Mouse (Mus musculus): ENCODE measurements around the gene Trim41. TPM values are rescaled to one million over a fixed set of nuclear protein-coding genes. Genes with fewer than 3 reads are reported as not detected.

Trim41 gene
- total RNA-seq, 2 experiments from 2014 or later, result 53.6 to 54.3 TPM

Other genes starting within 250 kb of the Trim41 start
- gene Rack1, start 17.0 kb downstream of the Trim41 start, total RNA-seq (2021), result 100 to 1,000 TPM; 486 to 572 TPM
- 10 to 100 TPM in 1 of 2 experiments, 1 to 10 TPM in 1; 9.4 to 12.4 TPM for gene Trim7, start 8.8 kb upstream of the Trim41 start, total RNA-seq (2021)
- gene Gm12184, start 9.3 kb upstream of the Trim41 start, total RNA-seq (2021), result 1 to 10 TPM in 1 of 2 experiments, under 1 TPM in 1; 0.89 to 2.4 TPM
- 1 to 10 TPM; 1.4 TPM for gene Irgm1, start 54.3 kb upstream of the Trim41 start, total RNA-seq (2021)
- under 1 TPM in 1 of 2 experiments, not detected in 1; 0.22 TPM for gene Gm5431, start 84.9 kb upstream of the Trim41 start, total RNA-seq (2021)
- gene Psme2b, start 128.8 kb upstream of the Trim41 start, total RNA-seq (2021), result 1 to 10 TPM in 1 of 2 experiments, under 1 TPM in 1; 0.60 to 1.0 TPM
- gene Olfr56, start 161.5 kb upstream of the Trim41 start, total RNA-seq (2021), result not detected
- under 1 TPM; 0.20 to 0.46 TPM for gene 9930111J21Rik1, start 162.0 kb upstream of the Trim41 start, total RNA-seq (2021)
- gene Gm12185, start 174.9 kb upstream of the Trim41 start, total RNA-seq (2021), result under 1 TPM; 0.06 to 0.10 TPM
- not detected for gene Tgtp1, start 176.8 kb upstream of the Trim41 start, total RNA-seq (2021)
- gene 9930111J21Rik2, start 233.9 kb upstream of the Trim41 start, total RNA-seq (2021), result 1 to 10 TPM in 1 of 2 experiments, under 1 TPM in 1; 0.56 to 1.0 TPM
- not detected for gene Tgtp2, start 246.9 kb upstream of the Trim41 start, total RNA-seq (2021)

All from left cerebral cortex, postnatal 4 days (tissue).